Mouse (Mus musculus) cerebellum, postnatal 10 days (tissue): ENCODE measurements around the gene Tbl1x.

Source experiments
- DNase-seq, 2 experiments: peaks; one replicate each; pipeline ENCODE4 v3.0.0; 2021; ENCODE audit warnings: mixed read lengths in 2 of 2

The Tbl1x gene

DNA sequence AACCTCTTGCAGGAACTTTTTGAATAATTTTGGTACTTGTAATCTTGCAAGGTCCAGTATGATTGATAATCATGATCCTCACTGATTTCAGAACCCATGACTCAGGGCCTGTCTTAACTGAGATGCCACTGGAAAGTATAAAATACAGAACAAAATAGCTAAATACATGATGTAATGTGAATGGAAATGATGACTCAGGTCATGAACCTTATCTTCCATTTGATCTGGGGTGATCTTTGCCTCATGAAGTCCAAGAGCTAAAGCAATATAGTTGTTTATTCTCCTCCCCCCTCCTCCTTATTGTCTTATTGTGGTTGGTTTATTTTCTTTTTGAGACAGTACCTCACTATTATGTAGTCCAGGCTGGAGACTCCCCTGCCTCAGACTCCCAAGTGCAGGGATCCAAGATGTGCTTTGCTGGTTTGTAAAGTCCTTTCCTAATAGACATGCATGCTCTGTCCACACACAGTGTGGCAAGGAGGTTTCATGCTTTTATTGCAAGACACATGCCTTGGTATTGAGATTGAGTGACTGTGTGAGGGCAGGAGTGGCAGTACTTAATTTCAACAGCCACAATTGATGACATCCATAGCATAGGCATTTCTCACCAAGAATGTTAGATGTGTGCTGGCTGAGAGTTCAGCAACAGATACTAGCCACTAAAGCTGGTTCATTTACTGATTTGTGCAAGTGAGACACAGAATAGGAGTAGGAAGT lies 34.7 kb downstream of the Tbl1x start:
- DNase-seq: no peak

DNA sequence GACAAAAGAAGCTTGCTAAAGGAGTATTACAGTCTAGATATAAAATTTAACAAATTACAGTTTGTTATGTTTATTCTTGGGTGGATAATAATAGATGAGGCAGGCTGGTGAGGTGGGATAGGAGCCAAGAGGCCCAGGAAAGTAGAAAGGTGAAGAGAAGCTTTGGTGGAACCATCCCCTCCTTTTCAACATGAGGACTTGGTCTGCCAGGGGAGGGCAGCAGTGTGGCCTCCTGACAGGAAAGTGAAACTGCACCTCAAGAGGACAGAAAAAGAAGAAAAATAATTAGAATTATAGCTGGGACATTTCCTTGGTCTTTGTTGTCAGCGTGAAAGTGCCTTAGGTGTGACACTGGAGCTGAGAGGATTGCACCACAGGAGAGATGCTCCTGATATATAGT lies 35.6 kb downstream of the Tbl1x start:
- DNase-seq: peak; percentile 18

DNA sequence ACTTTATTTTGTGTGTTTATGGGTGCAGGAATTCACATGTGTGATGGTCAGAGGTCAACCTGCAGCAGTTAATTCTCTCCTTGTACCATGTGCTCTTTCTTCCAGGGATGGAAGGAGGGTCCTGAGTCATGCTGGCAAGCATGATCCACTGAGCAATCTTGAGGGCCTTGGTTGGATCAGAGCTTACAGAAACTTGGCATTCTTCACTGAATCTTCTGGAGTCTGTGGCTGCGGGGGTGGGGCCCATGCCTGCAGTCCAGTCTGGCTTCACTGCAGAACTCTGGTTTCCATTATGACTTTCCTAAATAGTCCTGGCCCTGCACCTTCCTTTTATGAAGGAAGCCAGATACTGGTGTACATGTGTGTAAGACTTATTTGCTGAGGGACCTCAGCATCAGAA lies 38.1 kb downstream of the Tbl1x start:
- DNase-seq: peak; percentile 15 to 33

GRCm38 (mm10) chrX:77550388-77550787 lies 39.6 kb downstream of the Tbl1x start:
- DNase-seq: no peak

DNA sequence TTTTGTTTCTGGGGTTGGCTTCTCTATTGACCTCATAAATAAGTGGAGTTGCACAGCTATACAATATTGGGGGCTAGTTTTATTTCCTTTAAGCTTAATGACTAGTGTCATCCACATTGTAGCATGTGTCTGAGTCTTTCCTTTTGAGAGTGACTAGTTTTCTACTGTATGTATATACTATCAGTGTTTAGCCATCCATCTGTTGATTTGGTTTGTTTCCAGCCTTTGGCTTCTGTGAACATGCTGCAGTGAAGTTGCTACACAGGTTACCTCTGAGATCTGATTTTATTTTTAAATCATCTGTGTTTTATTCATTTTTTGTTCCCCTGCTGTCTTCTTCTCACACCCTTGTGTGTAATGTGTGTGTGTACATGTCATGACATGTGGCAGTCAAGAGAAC lies 40.5 kb downstream of the Tbl1x start:
- no peak for DNase-seq

DNA sequence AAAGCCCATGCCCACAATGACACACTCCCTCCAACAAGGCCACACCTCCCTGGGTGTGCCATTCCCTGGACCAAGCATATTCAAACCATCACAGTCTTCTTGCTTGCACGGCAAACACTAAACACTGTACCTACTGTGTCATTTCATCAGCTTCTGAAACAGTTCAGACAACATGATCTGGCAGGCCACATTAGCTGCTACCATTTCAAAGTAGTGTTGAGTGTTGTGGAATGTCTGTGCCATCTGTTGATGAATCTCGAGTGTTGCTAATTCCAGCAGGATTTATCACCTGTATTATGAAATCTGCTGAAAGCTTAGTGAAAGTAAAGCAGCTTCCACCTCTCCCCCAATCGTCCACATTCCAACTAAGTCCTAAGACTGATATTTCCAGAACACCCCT lies 41.3 kb downstream of the Tbl1x start:
- no peak for DNase-seq

- no peak for DNase-seq
Observed at GRCm38 (mm10) chrX:77555985-77556384, 45.2 kb downstream of the Tbl1x start.

DNA sequence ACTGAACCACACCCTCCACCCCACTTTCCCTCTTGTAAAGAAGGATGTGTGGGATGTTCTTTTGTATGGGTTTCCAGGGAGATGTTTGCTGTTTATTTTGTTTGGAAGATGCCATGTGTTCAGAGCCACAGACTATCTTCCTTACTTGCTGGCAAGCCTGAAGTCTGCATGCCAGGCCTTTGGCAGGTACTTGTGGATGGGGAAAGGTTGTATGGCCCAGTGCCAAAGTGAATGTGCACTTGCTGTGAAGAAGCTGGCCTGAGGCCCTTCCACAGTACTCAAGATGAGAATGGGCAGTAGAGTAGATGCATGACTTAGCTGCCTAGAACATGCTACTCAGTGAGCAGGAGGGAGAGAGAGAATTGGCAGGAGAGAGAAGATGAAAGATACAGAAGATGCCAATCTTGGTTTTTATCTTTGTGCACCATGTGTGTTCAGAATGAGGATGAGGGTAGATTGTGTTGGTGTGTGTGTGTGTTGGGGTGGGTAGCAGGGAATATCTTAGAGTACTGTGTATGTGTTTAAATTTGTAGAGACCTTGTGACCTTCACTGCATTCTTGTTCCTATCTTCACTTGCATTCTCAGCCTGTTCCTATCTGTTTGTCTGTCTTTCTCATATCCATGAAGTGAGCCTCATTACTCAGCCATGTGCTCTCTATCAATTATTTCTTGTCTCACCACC lies 48.5 kb downstream of the Tbl1x start:
- DNase-seq: peak; percentile 86 to 91

DNA sequence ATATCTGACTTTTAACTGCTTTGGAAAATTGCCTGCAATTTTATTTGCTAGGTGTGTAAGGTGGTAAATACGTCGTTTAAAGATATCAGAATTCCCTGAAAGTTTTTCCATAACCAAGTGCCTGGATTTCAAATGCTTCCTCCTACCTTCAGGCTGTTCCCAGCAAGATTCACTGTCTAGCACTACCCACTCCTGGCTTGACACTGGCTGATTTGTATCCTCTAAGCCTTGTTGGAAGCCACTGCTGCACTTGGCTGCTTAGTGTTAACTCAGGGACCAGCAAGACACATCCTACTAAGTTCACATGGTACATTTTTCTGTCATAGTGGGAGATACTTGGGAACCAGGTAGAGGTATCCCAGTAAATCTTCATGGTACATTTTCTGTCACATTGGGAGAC lies 52.8 kb downstream of the Tbl1x start:
- DNase-seq: no peak

DNA sequence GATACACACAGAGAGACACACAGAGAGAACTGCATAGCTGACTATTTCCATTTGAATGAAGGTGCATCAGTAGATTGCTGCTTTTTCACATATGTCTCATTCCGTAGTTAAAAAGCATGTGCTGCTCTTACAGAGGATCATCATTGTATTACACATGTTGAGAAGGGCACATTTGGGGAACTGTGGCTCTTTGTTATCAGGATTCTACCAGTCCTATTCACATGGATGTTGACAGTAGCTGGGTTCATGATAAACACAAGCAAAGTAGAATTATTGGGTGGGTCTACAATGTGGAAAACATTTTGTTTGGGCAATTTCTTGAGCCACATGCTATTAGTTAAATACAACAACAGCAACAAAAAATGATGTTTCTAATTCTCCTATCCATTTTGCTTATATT lies 55.9 kb downstream of the Tbl1x start:
- no peak for DNase-seq

DNA sequence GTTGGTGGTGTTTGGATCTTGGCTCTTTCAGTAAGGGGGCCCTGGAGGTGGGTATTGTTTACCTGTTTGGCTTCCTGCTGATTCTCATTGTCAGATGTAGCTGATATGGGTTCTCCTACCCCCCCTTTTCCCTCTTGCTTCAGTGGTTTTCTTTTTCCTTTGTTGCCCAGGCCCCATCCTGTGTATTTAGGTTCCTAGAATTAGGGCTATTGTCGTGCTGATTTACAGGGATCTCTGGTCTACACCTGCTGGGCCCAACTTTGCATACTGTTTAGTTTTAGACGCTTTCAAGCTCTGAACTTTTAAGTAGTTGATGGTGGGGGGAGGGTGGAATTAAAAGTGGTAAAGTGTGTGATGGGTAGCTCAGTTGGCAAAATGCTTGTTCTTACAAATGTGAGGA lies 57.2 kb downstream of the Tbl1x start:
- DNase-seq: no peak

- DNase-seq: no peak
Observed at GRCm38 (mm10) chrX:77573743-77574142, 62.9 kb downstream of the Tbl1x start.

DNA sequence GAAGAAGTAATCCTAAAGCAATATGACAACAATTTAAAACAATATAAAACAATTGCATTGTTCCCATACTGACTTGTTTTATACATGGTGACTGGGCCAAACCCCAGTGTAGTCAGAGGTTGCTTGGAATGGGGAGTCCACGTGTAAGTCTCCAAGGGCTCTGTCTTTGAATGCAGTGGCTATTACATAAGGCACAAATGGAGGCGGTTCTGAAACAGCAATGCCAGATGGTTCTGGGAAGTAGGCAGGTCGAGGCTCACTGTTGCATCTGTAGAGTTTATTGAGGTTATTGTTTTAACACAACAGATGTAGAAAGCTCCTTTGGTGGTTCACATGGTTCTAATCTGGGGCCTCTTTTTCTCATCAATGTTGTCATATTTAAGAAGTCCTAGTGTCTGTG lies 66.3 kb downstream of the Tbl1x start:
- no peak for DNase-seq

DNA sequence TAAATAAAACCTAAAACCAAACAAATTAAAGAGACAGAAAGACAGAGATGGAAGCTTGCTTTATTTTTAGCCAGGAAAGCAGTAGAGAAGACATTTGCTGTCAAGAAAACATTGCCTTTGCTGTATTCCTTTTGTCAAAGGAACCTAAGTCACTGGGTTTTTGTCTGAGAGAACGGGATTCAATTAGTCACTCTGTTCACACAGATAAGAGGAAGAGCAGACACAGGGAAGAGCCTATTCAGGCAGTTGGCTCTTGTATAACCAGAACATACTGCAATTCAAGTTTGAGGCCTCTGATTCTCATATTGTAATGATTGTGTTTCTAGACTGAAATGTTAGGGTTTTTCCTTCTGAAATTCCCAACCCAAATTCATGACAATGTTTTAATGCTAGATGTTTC lies 67.4 kb downstream of the Tbl1x start:
- no peak for DNase-seq

DNA sequence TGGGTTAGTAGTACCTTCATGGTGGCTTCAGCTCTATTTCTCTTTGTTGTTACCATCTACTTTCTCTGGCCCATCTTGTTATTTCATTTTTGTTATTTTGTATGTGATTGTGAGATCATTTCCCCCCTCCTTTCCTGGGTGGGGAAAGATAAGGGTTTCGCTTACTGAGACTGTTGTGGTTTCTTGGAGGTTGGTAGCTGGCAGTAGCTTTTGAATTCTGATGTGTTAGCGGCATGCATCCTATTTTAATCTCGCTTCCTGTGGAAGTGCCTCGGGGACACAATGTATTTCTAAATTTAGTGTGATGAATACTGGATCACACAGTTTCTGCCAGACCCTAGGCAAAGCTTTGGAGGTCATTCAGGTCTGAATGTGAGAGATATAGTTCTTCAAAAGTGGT lies 69.2 kb downstream of the Tbl1x start:
- no peak for DNase-seq

- DNase-seq: no peak
Observed at GRCm38 (mm10) chrX:77585974-77586373, 75.2 kb downstream of the Tbl1x start.

DNA sequence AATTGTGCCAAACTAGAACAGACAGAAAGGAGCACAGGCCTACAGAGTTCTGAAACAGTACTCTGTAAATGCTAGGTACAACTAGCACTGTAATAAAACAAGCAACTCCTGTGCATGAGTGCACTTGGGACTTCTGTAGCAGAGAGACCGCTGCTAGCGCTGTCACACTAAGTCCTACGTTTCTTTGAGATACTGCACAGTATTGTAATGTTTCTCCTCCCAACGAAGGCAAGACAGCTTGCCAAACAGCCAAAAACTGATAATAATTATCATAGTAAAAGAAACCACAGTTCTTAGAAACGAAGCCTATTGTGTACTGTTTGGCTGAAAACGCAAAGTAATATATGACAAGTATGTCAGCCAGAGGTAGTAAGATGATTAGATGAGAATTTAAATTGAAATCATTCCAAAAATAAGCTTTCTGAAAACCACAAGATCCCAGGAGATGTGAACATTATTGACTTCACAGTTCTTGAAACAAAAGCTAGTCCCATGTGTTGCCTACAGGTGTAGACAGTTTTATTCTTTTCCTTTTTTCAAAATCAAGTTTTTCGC lies 83.9 kb downstream of the Tbl1x start:
- no peak for DNase-seq

DNA sequence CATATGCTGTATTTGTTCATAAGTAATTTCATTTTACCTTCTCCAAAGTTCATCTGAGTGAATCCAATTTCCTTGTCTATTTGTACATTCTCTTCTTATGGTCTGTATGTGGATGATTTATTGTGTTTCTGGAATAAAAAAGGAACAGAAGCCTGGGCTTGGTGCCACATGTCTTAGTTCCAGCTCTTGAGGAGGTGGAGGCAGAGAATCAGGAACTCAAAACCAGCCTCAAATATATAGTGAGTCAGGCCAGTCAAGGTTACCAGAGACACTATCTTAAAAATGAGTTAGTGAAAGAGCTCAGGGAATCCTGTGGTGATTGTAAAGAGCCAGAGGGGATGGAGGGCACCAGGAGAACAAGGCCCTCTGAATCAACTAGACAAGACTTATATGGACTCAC lies 86.9 kb downstream of the Tbl1x start:
- peak; percentile 13 to 52 for DNase-seq

- DNase-seq: peak; percentile 30 to 52
Observed at GRCm38 (mm10) chrX:77598736-77599135, 87.9 kb downstream of the Tbl1x start.

- DNase-seq: no peak
Observed at GRCm38 (mm10) chrX:77603496-77604258, 92.9 kb downstream of the Tbl1x start.

DNA sequence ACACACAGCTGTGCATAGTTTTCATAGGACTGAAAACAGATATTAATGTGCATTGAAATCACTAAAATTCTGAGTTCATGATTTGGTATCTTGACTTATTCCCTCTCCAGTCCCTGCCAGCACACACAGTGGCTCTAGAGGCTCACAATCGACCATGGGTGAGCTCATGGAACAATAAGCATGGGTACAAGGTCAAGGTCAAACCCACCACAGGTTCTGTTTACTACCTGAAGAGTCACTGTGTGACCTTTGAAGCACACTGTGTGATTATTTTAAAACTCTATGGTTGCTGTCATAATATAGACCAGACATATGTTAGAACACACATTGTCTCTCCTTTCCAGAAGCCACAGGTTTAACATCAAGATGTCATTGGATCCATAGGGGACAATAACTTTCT lies 96.7 kb downstream of the Tbl1x start:
- no peak for DNase-seq

- DNase-seq: no peak
Observed at GRCm38 (mm10) chrX:77608947-77609703, 98.3 kb downstream of the Tbl1x start.

DNA sequence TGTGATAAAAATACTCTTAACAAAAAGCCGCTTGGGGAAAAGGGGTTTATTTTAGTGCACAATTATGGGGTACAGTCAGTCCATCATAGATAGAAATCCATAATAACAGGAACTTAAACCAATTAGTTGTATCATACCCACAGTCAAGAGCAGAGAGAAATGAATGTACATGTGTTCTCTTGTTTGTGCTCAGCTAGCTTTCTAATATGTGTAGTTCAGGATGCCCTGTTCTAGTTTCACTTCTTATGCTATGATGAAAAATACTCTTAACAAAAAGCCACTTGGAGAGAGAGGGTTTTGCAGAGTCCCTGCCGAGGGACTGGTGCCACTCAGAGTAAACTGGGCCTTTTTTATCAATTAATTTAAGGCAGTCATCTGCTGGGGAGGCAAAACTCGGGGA lies 101.1 kb downstream of the Tbl1x start:
- no peak for DNase-seq
